Mouse (Mus musculus) spleen, postnatal 4 days (tissue): ENCODE data around the gene Anxa9.

Experiments used
- DNase-seq, 2 experiments: peaks; one replicate each; pipeline ENCODE4 v3.0.0; 2022; ENCODE audit warnings: low spot score in 2 of 2

Anxa9 gene

GRCm38 (mm10) chr3:95247660-95248336 lies 59.2 kb downstream of the Anxa9 start:
- no peak for DNase-seq

- peak in 1 of 2 experiments; percentile 50 for DNase-seq
These were observed 60.3 kb downstream of the Anxa9 start for GRCm38 (mm10) chr3:95246465-95247231.
